Mouse (Mus musculus): ENCODE results near the gene Ablim1.

DNA sequence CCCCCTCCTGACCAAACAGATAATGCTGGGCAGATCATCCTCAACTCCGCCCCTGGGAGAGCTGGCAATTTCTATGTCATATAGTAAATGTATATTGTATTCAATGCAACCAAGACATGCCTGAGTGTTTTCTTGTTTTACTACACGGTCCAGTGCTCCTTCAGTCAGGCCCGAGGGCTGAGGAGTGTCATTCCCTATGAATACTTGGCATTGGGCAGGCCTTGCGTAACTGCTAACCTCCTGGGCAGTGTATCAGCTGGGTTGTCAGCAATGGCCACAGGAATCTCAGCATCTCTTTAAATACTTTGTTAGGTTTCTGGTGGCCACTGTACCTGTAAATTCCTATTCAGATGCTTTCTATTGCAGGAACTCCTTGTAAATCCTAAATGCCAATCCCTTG, 320.1 kb downstream of the Ablim1 start:
- TF ChIP-seq CTCF (IDR thresholded peaks at IDR 0.05; ENCODE audit: low read depth) = no peak
- no peak for TF ChIP-seq EP300 (optimal IDR thresholded peaks at IDR 0.05)

All from stomach, postnatal 0 days (tissue).